Mouse (Mus musculus) brown adipose tissue, adult 24 weeks (tissue): ENCODE results near the gene Ccl2. TPM values are rescaled to one million over a fixed set of nuclear protein-coding genes. Genes with fewer than 3 reads are reported as not detected.

Source experiments
- H3K27ac ChIP-seq: fragments of 200-500 bp; replicated peaks from 2 replicates; pipeline ENCODE4 v1.5.1; 2012; ENCODE audit warnings: low read depth, mild to moderate bottlenecking, low read length
- H3K4me1 ChIP-seq: fragments of 200-500 bp; 2 replicates; pipeline ENCODE4 v1.6.1; 2012; ENCODE audit warnings: low read length, mixed read lengths; ENCODE audit not compliant: control insufficient read depth, insufficient read depth, insufficient read length
- H3K4me3 ChIP-seq: fragments of 200-500 bp; 2 replicates; pipeline ENCODE4 v1.5.1; 2012; ENCODE audit warnings: low read depth, mild to moderate bottlenecking, low read length, moderate library complexity; ENCODE audit not compliant: insufficient read depth
- polyA plus RNA-seq: library from polyadenylated mRNA; stranded (reverse); fragments of >200 nt; gene quantifications from 2 replicates; pipeline ENCODE4 v1.2.4, GENCODE M21; 2012; ENCODE audit not compliant: missing spikeins, insufficient read depth, insufficient read length

Gene Ccl2
- polyA plus RNA-seq, 1 experiment = 14.0 TPM

DNA sequence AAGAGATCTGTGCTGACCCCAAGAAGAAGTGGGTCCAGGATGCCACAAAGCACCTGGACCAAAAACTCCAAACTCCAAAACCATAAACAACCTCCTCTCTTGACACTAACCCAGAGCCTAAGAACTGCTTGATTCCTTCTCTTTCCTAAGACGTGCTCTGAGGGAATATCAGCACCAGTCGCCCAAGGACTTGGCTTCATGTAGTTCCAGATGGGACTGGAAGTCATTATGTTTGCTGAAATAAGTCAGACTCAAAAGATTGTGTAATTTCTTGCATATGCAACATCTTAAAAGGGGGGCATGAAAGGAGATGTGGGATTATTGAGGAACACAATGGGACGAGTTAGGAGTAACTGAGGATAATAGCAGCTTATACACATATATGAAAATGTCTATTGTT is 26.9 kb downstream of the Ccl2 start:
- Histone ChIP-seq H3K4me1 (peaks cover 2% of the 10 kb centered on the region; the same call in 1 of the 2 replicates), H3K27ac (peak overlapping the region; percentile 58), H3K4me3 (no peak overlapping the region)

DNA sequence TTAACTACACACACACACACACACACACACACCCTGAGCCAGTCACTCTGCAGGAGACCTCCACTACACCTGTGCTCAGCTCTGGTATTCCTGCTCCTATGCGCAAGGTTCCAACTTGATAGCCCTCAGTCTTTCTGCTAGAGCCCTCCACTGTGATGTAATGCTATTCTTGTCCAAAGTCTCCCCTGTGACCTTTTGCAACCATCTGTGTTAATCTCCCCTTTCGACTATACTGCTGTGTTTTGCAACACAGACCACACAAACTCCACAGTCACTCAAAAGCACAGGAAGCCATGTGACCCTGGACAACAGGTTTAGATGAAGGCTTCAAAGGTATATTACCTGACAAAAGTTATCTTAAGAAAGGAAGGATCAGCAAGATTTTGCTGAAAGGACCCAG is 28.1 kb downstream of the Ccl2 start:
- H3K27ac ChIP-seq = no peak overlapping the region
- H3K4me3 ChIP-seq = no peak overlapping the region
- H3K4me1 ChIP-seq = peaks cover 2% of the 10 kb centered on the region; the same call in 1 of the 2 replicates

GRCm38 (mm10) chr11:82066953-82067571 is 31.7 kb downstream of the Ccl2 start:
- Histone ChIP-seq H3K27ac (no peak overlapping the region), H3K4me1 (no peaks in the 10 kb centered on the region), H3K4me3 (no peak overlapping the region)

GRCm38 (mm10) chr11:82071076-82071475 is 35.7 kb downstream of the Ccl2 start:
- H3K27ac ChIP-seq = no peak overlapping the region
- H3K4me1 ChIP-seq = no peaks in the 10 kb centered on the region
- no peak overlapping the region for H3K4me3 ChIP-seq

DNA sequence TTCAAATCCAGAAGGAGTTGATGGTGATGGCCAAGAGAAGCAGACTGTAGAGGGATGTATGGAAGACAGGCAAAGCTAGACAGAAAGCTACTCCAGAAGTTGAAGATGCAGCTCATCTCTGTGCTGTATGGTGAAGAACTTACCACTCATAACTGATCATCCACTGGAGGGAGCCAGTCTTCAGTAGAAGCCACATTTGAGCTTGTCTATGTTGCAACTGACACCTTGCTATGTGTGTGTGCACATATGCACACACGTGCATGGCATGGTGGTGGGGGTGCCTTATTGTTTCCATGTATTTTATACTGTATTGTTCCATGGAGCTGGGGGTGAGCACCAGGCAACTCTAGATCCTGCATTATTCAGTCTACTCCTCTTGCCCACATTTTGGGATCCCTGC is 37.0 kb downstream of the Ccl2 start:
- Histone ChIP-seq H3K27ac (no peak overlapping the region), H3K4me1 (no peaks in the 10 kb centered on the region), H3K4me3 (no peak overlapping the region)

DNA sequence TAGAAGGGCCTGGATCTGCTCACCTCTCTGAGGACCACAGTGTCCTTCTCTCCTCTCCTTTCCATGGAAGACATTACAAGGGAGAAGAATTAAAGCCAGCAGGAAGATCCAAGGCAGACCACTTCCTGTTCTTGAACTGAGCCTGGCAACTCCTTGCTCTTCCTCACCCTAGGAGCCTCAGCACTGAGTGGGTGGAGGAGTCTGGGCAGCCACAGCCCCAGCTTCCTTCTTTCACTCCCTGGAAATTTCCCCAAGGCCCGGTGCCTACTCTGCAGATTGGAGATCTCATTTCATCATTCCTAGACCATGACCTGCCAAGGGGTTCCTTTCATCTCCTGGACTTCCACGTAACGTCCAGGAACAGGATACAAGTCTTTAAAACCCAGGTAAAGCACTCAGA is 37.6 kb downstream of the Ccl2 start:
- H3K4me3 ChIP-seq = no peak overlapping the region
- H3K27ac ChIP-seq = no peak overlapping the region
- no peaks in the 10 kb centered on the region for H3K4me1 ChIP-seq

- no peak overlapping the region for H3K27ac ChIP-seq
- H3K4me3 ChIP-seq = no peak overlapping the region
- no peaks in the 10 kb centered on the region for H3K4me1 ChIP-seq
Observed at GRCm38 (mm10) chr11:82073686-82074085, 38.3 kb downstream of the Ccl2 start.

DNA sequence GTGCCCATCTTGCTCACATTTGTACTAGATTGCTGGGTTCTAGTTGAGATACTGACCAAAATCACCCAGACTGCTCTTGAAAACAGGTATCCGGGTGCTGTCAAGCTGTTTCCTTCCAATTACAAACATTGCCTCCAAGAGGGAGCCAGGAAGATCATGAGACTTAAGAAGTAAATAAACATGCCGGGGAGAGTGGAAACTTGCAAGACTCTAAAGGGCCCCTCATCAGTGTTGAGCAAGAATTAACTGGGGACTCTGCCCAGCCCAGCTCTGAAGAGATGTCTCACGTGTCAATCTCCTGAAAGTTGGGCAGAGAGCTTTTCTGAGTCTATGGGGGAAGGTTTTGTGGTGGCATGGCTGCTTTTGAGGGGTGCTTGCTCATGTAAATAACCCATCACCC is 41.7 kb downstream of the Ccl2 start:
- Histone ChIP-seq H3K4me1 (no peaks in the 10 kb centered on the region), H3K27ac (no peak overlapping the region), H3K4me3 (no peak overlapping the region)

DNA sequence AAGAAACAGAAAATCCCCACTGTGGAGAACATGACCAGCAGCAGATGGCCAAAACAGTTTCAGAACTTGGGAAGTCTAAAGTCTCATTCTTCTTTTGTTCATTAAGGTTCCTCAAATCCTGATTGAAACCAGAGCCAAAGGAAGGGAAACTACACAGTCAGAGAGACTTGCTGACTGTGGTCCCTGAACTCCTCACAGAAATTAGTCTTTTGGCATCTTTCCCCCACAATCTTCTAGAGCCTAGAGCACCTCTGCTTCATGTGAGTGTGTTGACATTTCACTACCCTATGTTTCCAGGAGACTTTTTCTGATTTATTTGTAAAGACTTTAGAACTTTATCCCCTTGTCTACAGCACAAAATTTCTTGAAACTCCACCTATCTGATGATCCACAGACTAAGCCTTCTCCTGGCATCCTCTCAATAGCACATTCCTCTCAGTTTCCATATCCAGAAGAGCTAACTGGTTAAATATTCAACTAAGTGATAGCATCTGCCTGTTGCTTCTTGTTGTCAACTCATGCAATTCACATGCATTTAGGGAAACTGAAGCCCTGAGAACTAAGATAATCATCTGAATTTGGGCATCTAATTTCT is 42.9 kb downstream of the Ccl2 start:
- Histone ChIP-seq H3K27ac (no peak overlapping the region), H3K4me3 (no peak overlapping the region)

DNA sequence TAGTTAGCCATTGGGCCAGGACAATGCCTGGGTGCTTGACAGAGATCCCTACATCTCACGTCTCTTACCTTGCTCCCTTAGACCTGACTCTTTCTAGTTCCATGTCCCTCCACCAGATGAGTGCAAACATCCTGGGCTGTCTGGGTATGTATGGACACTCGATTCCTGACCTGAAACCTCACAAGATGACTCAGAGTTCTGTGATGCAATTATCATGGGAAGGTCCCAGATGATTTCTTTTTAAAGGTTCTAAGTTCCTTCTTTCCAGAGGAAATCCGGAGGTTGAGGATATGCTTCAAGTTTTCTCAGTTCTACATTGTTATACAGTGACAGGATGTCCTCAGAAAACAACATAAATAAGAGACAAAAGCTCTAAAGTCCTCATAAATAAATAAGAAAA is 45.5 kb downstream of the Ccl2 start:
- H3K4me3 ChIP-seq = no peak overlapping the region
- no peak overlapping the region for H3K27ac ChIP-seq
- no peaks in the 10 kb centered on the region for H3K4me1 ChIP-seq

More for the DNA sequence above, 42.9 kb downstream of the Ccl2 start:
- H3K4me1 ChIP-seq = no peaks in the 10 kb centered on the region

DNA sequence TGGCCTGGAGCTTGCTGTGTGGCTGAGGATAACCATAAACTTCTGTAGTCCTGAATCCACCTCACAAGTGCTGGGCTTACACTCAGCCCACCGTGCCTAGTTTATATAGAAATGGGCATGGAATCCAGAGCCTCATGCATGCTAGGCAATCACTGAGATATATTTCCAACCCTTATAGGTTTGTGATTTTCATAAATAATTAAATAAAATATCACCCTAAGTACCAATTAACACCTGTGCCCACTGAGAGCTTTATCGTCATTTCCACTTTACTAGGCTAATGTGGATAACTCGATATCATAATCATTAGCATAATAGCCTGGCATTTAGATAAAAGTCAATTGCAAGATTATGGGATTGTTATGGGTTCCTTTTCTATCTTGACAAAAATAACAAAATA is 49.0 kb downstream of the Ccl2 start:
- Histone ChIP-seq H3K27ac (no peak overlapping the region), H3K4me1 (no peaks in the 10 kb centered on the region), H3K4me3 (no peak overlapping the region)

Other genes with a start within 250 kb of the Ccl2 start
- gene 5530401A14Rik, start 174.9 kb upstream of the Ccl2 start, polyA plus RNA-seq = not detected in 2 replicates
- not detected in 2 replicates for gene Asic2, start 67.1 kb upstream of the Ccl2 start, polyA plus RNA-seq
- not detected in 2 replicates for gene Gm17268, start 3.0 kb downstream of the Ccl2 start, polyA plus RNA-seq
- gene Ccl7, start 10.1 kb downstream of the Ccl2 start, polyA plus RNA-seq = 3.4 and 10.1 TPM in 2 replicates
- 50.1 and 51.7 TPM in 2 replicates for gene Ccl11, start 22.3 kb downstream of the Ccl2 start, polyA plus RNA-seq
- 4.0 and 4.1 TPM in 2 replicates for gene Ccl12, start 66.3 kb downstream of the Ccl2 start, polyA plus RNA-seq
- 10.5 and 10.8 TPM in 2 replicates for gene Ccl8, start 79.6 kb downstream of the Ccl2 start, polyA plus RNA-seq